Mouse (Mus musculus): ENCODE data around the gene Gm36864.
"Not testable (repeated sequence)": the region's sequence is repeated elsewhere in the genome, so short reads cannot be mapped to it uniquely, and the experiment has no call there.

DNA sequence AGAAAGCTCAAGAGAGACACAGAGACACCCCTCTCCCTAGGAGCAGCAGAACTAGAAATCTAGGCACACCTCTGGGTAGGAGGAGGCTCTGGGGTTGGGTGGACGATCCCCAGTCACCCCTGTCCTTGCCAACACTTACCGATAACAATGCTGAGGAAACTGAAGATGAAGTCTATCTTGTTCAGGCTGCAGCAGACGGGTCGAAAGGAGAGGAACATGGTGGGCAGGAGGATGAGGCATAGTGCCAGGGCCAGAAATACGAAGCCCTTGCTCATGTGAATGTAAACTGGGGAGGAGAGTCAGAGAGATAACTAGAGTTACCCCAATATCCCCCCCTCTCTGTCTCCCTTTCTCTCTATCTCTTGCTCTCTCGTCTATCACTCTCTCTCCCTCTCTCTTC is 13.6 kb upstream of the Gm36864 start:
- not testable (repeated sequence) for TF ChIP-seq GATA1, TAL1 (IDR thresholded peaks at IDR 0.05; ENCODE audit: low read length)
